Mouse (Mus musculus) forebrain, embryonic 13.5 days (tissue): Measurements from ENCODE around the gene Tmsb15l. TPM values are rescaled to one million over a fixed set of nuclear protein-coding genes. Genes with fewer than 3 reads are reported as not detected.
A peak's percentile ranks its signal among the peaks of the same experiment; 100 is the strongest.
"Not testable (repeated sequence)": the region's sequence is repeated elsewhere in the genome, so short reads cannot be mapped to it uniquely, and the experiment has no call there.

Experiments
- ATAC-seq: fragments of 200-750 bp; cut with Nextera tagmentation; 2 replicates; pipeline ENCODE4 v1.8.0; 2017
- H3K27ac ChIP-seq: fragments of 300-500 bp; sonication (generic); 2 replicates; pipeline ENCODE4 v1.5.1; 2015; ENCODE audit warnings: inconsistent platforms, mild to moderate bottlenecking, moderate library complexity
- H3K27me3 ChIP-seq: fragments of 300-500 bp; sonication (generic); 2 replicates; pipeline ENCODE4 v1.6.1; 2015; ENCODE audit warnings: mild to moderate bottlenecking, inconsistent platforms
- H3K36me3 ChIP-seq: fragments of 300-500 bp; sonication (generic); 2 replicates; pipeline ENCODE4 v1.6.1; 2015; ENCODE audit warnings: mild to moderate bottlenecking, inconsistent platforms; ENCODE audit not compliant: poor library complexity, severe bottlenecking
- H3K4me1 ChIP-seq: fragments of 300-500 bp; sonication (generic); 2 replicates; pipeline ENCODE4 v1.6.1; 2015; ENCODE audit warnings: inconsistent platforms
- H3K4me2 ChIP-seq: fragments of 300-500 bp; sonication (generic); 2 replicates; pipeline ENCODE4 v1.6.1; 2015; ENCODE audit warnings: inconsistent platforms, mild to moderate bottlenecking, moderate library complexity
- H3K4me3 ChIP-seq: fragments of 300-500 bp; sonication (generic); 2 replicates; pipeline ENCODE4 v1.5.1; 2015; ENCODE audit warnings: mild to moderate bottlenecking, inconsistent platforms
- H3K9ac ChIP-seq: fragments of 300-500 bp; sonication (generic); 2 replicates; pipeline ENCODE4 v1.6.1; 2015; ENCODE audit warnings: mild to moderate bottlenecking, inconsistent platforms
- H3K9me3 ChIP-seq: fragments of 300-500 bp; sonication (generic); replicated peaks from 2 replicates; pipeline ENCODE4 v1.6.1; 2016; ENCODE audit warnings: inconsistent platforms
- WGBS: fragments of 180-500 bp; shearing (Covaris S2); methylation state at CpG from one replicate; pipeline ENCODE4 v1.1.7; 2015; 5-methylcytosine and 5-hydroxymethylcytosine counted together
- polyA plus RNA-seq: library from polyadenylated mRNA; unstranded; fragments of >200 nt; fragmentation: Nextera tagmentation; extraction: Ambion mirVana; gene quantifications from 2 replicates; pipeline ENCODE4 v1.2.1, GENCODE M21; 2015

The Tmsb15l gene
- polyA plus RNA-seq, 1 experiment from 2014 or later, result 10.2 TPM

DNA sequence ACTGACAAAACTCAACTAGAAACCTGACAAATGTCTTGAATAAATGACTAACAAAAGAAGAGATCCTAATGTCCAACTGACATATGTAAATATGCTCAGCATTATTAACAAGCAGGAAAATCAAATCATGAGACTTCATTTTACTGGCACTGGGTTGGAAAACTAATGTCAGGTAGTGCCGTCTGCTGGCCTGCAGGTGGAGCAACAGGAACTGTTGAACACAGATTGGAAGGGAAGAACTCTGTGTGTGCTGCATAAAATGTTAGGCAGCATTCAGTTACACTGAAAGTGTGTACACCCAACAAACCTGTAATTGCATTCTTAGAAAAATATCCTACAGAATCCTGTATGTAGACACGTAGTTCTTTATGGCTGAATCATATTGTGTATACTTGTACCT lies 17.0 kb downstream of the Tmsb15l start:
- H3K9me3 ChIP-seq, result no peaks in the 10 kb centered on the region
- no peak overlapping the region for H3K9ac ChIP-seq
- no peak overlapping the region for H3K27ac ChIP-seq
- no peak overlapping the region for H3K4me3 ChIP-seq
- no peak overlapping the region for H3K4me2 ChIP-seq
- 36% methylated on average over 2 of the region's 2 CpGs for WGBS
- no peak for ATAC-seq
- no peaks in the 10 kb centered on the region for H3K27me3 ChIP-seq
- no peaks in the 10 kb centered on the region for H3K4me1 ChIP-seq
- H3K36me3 ChIP-seq, result no peaks in the 10 kb centered on the region

DNA sequence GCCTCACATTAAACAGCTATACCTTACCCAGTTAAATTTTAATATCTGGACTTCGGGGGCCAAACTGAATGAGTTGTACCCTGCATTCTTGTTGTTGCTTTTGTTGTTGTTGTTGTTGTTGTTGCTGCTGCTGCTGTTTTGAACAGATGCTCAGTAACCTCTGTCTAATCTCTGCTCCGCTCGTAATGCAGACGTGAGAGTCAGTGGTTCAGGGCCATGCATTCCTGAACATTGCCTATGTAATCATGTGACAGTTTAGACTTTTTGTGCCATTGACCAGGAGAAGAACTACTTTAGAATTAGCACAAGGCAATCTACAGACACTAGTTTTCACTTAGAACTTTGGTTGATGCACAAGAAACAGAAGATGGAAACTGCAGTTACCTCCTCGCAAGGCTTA lies 18.4 kb downstream of the Tmsb15l start:
- H3K27me3 ChIP-seq, H3K4me1 ChIP-seq, H3K9me3 ChIP-seq, H3K9ac ChIP-seq, H3K36me3 ChIP-seq, H3K27ac ChIP-seq: not testable (repeated sequence)
- H3K4me2 ChIP-seq, result peak overlapping the region; percentile 52
- H3K4me3 ChIP-seq, result peak overlapping the region; percentile 40
- 52% methylated on average over 5 of the region's 5 CpGs for WGBS
- ATAC-seq, result peak; percentile 26

GRCm38 (mm10) chrX:136957583-136958279 lies 18.9 kb downstream of the Tmsb15l start:
- 22% methylated on average over 13 of the region's 13 CpGs for WGBS
- Histone ChIP-seq H3K9ac (0 out of 2 replicates have a peak overlapping the region, but pooled peaks have one; percentile 40), H3K4me3 (peak overlapping the region; percentile 40), H3K4me2 (peak overlapping the region; percentile 52)
- H3K36me3 ChIP-seq, H3K9me3 ChIP-seq, H3K27ac ChIP-seq, H3K27me3 ChIP-seq, H3K4me1 ChIP-seq: not testable (repeated sequence)
- peak; percentile 100 for ATAC-seq

- no peak for ATAC-seq
- Histone ChIP-seq H3K4me2 (no peak overlapping the region), H3K9ac (no peak overlapping the region), H3K27me3 (no peaks in the 10 kb centered on the region; the same call in 1 of the 2 replicates), H3K27ac (no peak overlapping the region), H3K4me1 (no peaks in the 10 kb centered on the region), H3K9me3 (no peaks in the 10 kb centered on the region), H3K36me3 (no peaks in the 10 kb centered on the region), H3K4me3 (no peak overlapping the region)
- WGBS, result 69% methylated on average over 3 of the region's 3 CpGs
These were observed 38.7 kb downstream of the Tmsb15l start for GRCm38 (mm10) chrX:136937985-136938384.

- no peaks in the 10 kb centered on the region for H3K4me1 ChIP-seq
- no peak for ATAC-seq
- H3K36me3 ChIP-seq, result no peaks in the 10 kb centered on the region
- no peak within 1 kb of the TSS for H3K9ac ChIP-seq
- no peak within 1 kb of the TSS for H3K4me3 ChIP-seq
- no peak within 1 kb of the TSS for H3K27ac ChIP-seq
- WGBS, result 92% methylated on average over 14 of the region's 14 CpGs
- no peak within 1 kb of the TSS for H3K4me2 ChIP-seq
- no peaks in the 10 kb centered on the region; the same call in 1 of the 2 replicates for H3K9me3 ChIP-seq
- H3K27me3 ChIP-seq, result no peaks in the 10 kb centered on the region
These were observed 49.6 kb downstream of the Tmsb15l start, which contains the start of gene H2bfm for GRCm38 (mm10) chrX:136927031-136927430. H2bfm (plus strand) TSS chrX:136927325.

DNA sequence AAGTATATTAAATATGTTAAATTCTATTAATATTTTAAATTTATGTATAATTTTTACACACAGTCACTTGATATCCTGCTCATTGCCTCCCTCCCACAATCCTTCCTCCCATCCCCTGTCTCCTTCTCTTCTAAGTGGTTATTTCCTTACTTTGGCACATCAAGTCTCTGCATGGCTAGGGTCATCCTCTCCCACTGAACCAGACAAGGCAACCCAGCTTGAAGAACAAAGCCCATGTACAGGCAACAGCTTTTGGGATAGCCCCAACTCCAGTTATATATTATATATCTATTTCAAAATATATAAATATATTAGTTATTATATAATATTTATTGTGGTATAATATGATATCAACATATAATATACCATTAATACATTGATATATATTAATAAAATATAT lies 50.8 kb downstream of the Tmsb15l start:
- H3K9ac ChIP-seq, result no peak overlapping the region
- H3K27me3 ChIP-seq, result no peaks in the 10 kb centered on the region
- no peaks in the 10 kb centered on the region for H3K36me3 ChIP-seq
- H3K9me3 ChIP-seq, result no peaks in the 10 kb centered on the region; the same call in 1 of the 2 replicates
- ATAC-seq, result no peak
- no peak overlapping the region for H3K27ac ChIP-seq
- H3K4me3 ChIP-seq, result no peak overlapping the region
- no peak overlapping the region for H3K4me2 ChIP-seq
- no peaks in the 10 kb centered on the region for H3K4me1 ChIP-seq

Other genes starting within 250 kb of the Tmsb15l start
- 547 and 561 TPM in 2 replicates for gene Morf4l2, start 233.2 kb downstream of the Tmsb15l start, polyA plus RNA-seq
- 0.13 TPM in 1 of 2 replicates, not detected in the other for gene Glra4, start 196.7 kb downstream of the Tmsb15l start, polyA plus RNA-seq
- 9.7 and 10.7 TPM in 2 replicates for gene Plp1, start 154.2 kb downstream of the Tmsb15l start, polyA plus RNA-seq
- 5.8 and 6.3 TPM in 2 replicates for gene Rab9b, start 108.1 kb downstream of the Tmsb15l start, polyA plus RNA-seq
- gene H2bfm, start 49.5 kb downstream of the Tmsb15l start, polyA plus RNA-seq, result not detected in 2 replicates
- 96.8 and 112 TPM in 2 replicates for gene Tmsb15b2, start 1.4 kb downstream of the Tmsb15l start, polyA plus RNA-seq
- gene Tmsb15b1, start within 50 bp of the Tmsb15l start, polyA plus RNA-seq, result 41.2 and 54.6 TPM in 2 replicates
- gene Zcchc18, start 16.3 kb upstream of the Tmsb15l start, polyA plus RNA-seq, result 192 and 222 TPM in 2 replicates
- gene Slc25a53, start 61.4 kb upstream of the Tmsb15l start, polyA plus RNA-seq, result 14.9 and 18.4 TPM in 2 replicates
- gene Fam199x, start 72.7 kb upstream of the Tmsb15l start, polyA plus RNA-seq, result 6.8 and 8.6 TPM in 2 replicates
- gene Esx1, start 145.2 kb upstream of the Tmsb15l start, polyA plus RNA-seq, result not detected in 2 replicates